Mouse (Mus musculus): ENCODE results near the gene Fstl3. TPM values are rescaled to one million over a fixed set of nuclear protein-coding genes. Genes with fewer than 3 reads are reported as not detected.
A peak's percentile ranks its signal among the peaks of the same experiment; 100 is the strongest.

Fstl3 gene
- total and polyA plus RNA-seq, 2 experiments from 2014 or later = 13.2 to 28.0 TPM

GRCm38 (mm10) chr10:79789581-79789980, 12.5 kb downstream of the Fstl3 start:
- no peak overlapping the region for H3K27ac ChIP-seq (ENCODE audit: low read depth)
- H3K4me2 ChIP-seq (ENCODE audit: low read depth, low read length) = no peak overlapping the region
- H3K4me3 ChIP-seq (ENCODE audit: low read depth, low read length) = no peak overlapping the region
- WGBS = 43% methylated on average over 2 of the region's 2 CpGs
- H3K9me3 ChIP-seq (replicated peaks; ENCODE audit: control insufficient read depth, low read length) = no peaks in the 10 kb centered on the region
- TF ChIP-seq CTCF (IDR thresholded peaks at IDR 0.05; ENCODE audit: low read depth) = no peak
- TF ChIP-seq EP300 (IDR thresholded peaks at IDR 0.05; ENCODE audit: low read depth) = no peak
- no peaks in the 10 kb centered on the region; the same call in 1 of the 2 replicates for H3K4me1 ChIP-seq (ENCODE audit: control insufficient read depth, insufficient read depth)
- DNase-seq (ENCODE audit: low spot score) (no peak), ATAC-seq (ENCODE audit: insufficient read depth, low read depth) (no peak)
- H3K9ac ChIP-seq (replicated peaks; ENCODE audit: low read depth, low read length) = no peak overlapping the region
- H3K36me3 ChIP-seq (replicated peaks; ENCODE audit: control insufficient read depth, insufficient read depth, low read length) = no peaks in the 10 kb centered on the region
- H3K27me3 ChIP-seq (ENCODE audit: control insufficient read depth, insufficient read depth, low read length) = no peaks in the 10 kb centered on the region

- DNase-seq (ENCODE audit: low spot score) (no peak), ATAC-seq (ENCODE audit: insufficient read depth, low read depth) (no peak)
- H3K4me2 ChIP-seq (ENCODE audit: low read depth, low read length) = no peak within 1 kb of the TSS
- H3K9ac ChIP-seq (replicated peaks; ENCODE audit: low read depth, low read length) = no peak within 1 kb of the TSS
- H3K27me3 ChIP-seq (ENCODE audit: control insufficient read depth, insufficient read depth, low read length) = no peaks in the 10 kb centered on the region
- no peak for TF ChIP-seq CTCF (IDR thresholded peaks at IDR 0.05; ENCODE audit: low read depth)
- no peak for TF ChIP-seq EP300 (IDR thresholded peaks at IDR 0.05; ENCODE audit: low read depth)
- peaks cover 4% of the 10 kb centered on the region for H3K4me1 ChIP-seq (ENCODE audit: control insufficient read depth, insufficient read depth)
- no peak within 1 kb of the TSS for H3K4me3 ChIP-seq (ENCODE audit: low read depth, low read length)
- no peak within 1 kb of the TSS for H3K27ac ChIP-seq (ENCODE audit: low read depth)
- H3K9me3 ChIP-seq (replicated peaks; ENCODE audit: control insufficient read depth, low read length) = no peaks in the 10 kb centered on the region
- WGBS = 82% methylated on average over 4 of the region's 4 CpGs
- H3K36me3 ChIP-seq (replicated peaks; ENCODE audit: control insufficient read depth, insufficient read depth, low read length) = no peaks in the 10 kb centered on the region
Observed at GRCm38 (mm10) chr10:79790861-79791260, 13.8 kb downstream of the Fstl3 start, which contains the start of gene Prss57. Gene Prss57 (minus strand): TSS chr10:79790961.

GRCm38 (mm10) chr10:79792339-79793040, 15.4 kb downstream of the Fstl3 start:
- Histone ChIP-seq H3K36me3 (replicated peaks; ENCODE audit: control insufficient read depth, insufficient read depth, low read length) (no peaks in the 10 kb centered on the region), H3K4me3 (ENCODE audit: low read depth, low read length) (no peak overlapping the region), H3K27me3 (ENCODE audit: control insufficient read depth, insufficient read depth, low read length) (no peaks in the 10 kb centered on the region), H3K27ac (ENCODE audit: low read depth) (no peak overlapping the region), H3K9ac (replicated peaks; ENCODE audit: low read depth, low read length) (no peak overlapping the region), H3K4me1 (ENCODE audit: control insufficient read depth, insufficient read depth) (peaks cover 8% of the 10 kb centered on the region), H3K4me2 (ENCODE audit: low read depth, low read length) (no peak overlapping the region), H3K9me3 (replicated peaks; ENCODE audit: control insufficient read depth, low read length) (no peaks in the 10 kb centered on the region)
- TF ChIP-seq CTCF (IDR thresholded peaks at IDR 0.05; ENCODE audit: low read depth) (no peak), EP300 (IDR thresholded peaks at IDR 0.05; ENCODE audit: low read depth) (no peak)
- no peak for ATAC-seq (ENCODE audit: insufficient read depth, low read depth)
- WGBS = 82% methylated on average over 5 of the region's 5 CpGs
- DNase-seq (ENCODE audit: low spot score) = no peak

- Histone ChIP-seq H3K27me3 (ENCODE audit: control insufficient read depth, insufficient read depth, low read length) (no peaks in the 10 kb centered on the region), H3K4me1 (ENCODE audit: control insufficient read depth, insufficient read depth) (peaks cover 8% of the 10 kb centered on the region), H3K27ac (ENCODE audit: low read depth) (peak within 1 kb of the TSS; percentile 83), H3K4me2 (ENCODE audit: low read depth, low read length) (peak within 1 kb of the TSS; percentile 93), H3K9ac (replicated peaks; ENCODE audit: low read depth, low read length) (peak within 1 kb of the TSS; percentile 81), H3K36me3 (replicated peaks; ENCODE audit: control insufficient read depth, insufficient read depth, low read length) (no peaks in the 10 kb centered on the region), H3K4me3 (ENCODE audit: low read depth, low read length) (peak within 1 kb of the TSS; percentile 85), H3K9me3 (replicated peaks; ENCODE audit: control insufficient read depth, low read length) (no peaks in the 10 kb centered on the region)
- DNase-seq (ENCODE audit: low spot score) = no peak
- WGBS = 5% methylated on average over 46 of the region's 51 CpGs
- ATAC-seq (ENCODE audit: insufficient read depth, low read depth) = peak; percentile 59
- TF ChIP-seq CTCF (IDR thresholded peaks at IDR 0.05; ENCODE audit: low read depth) = peak; percentile 66
- TF ChIP-seq EP300 (IDR thresholded peaks at IDR 0.05; ENCODE audit: low read depth) = no peak
Observed at GRCm38 (mm10) chr10:79793051-79793737, 16.1 kb downstream of the Fstl3 start, which contains the start of gene Palm. Gene Palm (plus strand): TSS chr10:79793572.

- no peak for TF ChIP-seq EP300 (IDR thresholded peaks at IDR 0.05; ENCODE audit: low read depth)
- no peak for TF ChIP-seq CTCF (IDR thresholded peaks at IDR 0.05; ENCODE audit: low read depth)
- Histone ChIP-seq H3K4me1 (ENCODE audit: control insufficient read depth, insufficient read depth) (peaks cover 8% of the 10 kb centered on the region), H3K36me3 (replicated peaks; ENCODE audit: control insufficient read depth, insufficient read depth, low read length) (no peaks in the 10 kb centered on the region), H3K9me3 (replicated peaks; ENCODE audit: control insufficient read depth, low read length) (no peaks in the 10 kb centered on the region), H3K27ac (ENCODE audit: low read depth) (peak overlapping the region; percentile 83), H3K4me2 (ENCODE audit: low read depth, low read length) (peak overlapping the region; percentile 93), H3K9ac (replicated peaks; ENCODE audit: low read depth, low read length) (peak overlapping the region; percentile 81), H3K4me3 (ENCODE audit: low read depth, low read length) (peak overlapping the region; percentile 85), H3K27me3 (ENCODE audit: control insufficient read depth, insufficient read depth, low read length) (no peaks in the 10 kb centered on the region)
- no peak for DNase-seq (ENCODE audit: low spot score)
- ATAC-seq (ENCODE audit: insufficient read depth, low read depth) = peak; percentile 15; the same call in 1 of the 2 replicates
- WGBS = 6% methylated on average over 37 of the region's 38 CpGs
Observed at GRCm38 (mm10) chr10:79793738-79794490, 16.8 kb downstream of the Fstl3 start.

Measured in heart, postnatal 0 days (tissue).